ENCODE assay signal across 8 mouse cellular contexts in the genomic region with DNA sequence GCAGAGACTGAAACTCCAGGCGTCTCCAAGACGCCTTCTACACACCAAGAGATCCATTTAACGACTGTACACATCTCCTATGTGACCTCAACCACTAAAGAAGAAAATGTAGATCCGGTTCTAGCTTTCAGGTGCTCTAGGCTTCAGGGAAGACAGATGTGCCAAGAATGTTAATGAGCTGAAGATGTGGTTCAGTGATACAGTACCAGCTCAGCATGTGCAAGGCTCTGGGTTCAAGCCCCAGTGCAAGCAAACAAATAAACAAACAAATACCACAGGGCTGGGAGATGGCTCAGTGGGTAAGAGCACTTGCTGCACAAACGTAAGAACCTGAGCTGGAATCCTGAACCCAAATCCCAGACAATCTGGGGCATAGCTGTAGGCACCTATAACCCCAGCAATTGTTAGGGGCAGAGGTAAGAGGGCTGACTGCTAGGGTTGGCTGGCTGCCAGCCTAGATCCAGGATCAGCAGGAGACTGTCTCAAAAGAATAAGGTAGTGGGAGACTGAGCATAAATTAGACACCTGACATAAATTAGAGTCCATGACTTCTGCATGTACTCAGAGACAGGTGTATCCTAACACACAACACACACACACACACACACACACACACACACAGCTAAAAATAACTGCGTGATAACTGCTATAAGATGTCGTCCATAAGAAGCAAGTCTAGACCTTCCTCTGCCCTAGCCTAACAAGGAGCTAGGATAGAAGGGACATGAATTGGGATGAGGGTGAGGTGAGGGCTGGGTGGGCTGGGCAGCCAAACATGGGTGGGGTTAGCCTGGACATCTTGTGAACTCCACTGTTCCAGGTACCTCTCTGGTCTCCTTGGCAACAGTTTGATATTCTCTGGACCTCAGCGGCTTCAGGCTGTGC.
A peak's percentile ranks its signal among the peaks of the same experiment; 100 is the strongest.
DNase-seq lines count a peak whose midpoint lies in the region; ATAC-seq and TF ChIP-seq lines count a peak whose summit lies in the region.

No protein-coding gene starts in this region.

- ATAC-seq in lung, embryonic 14.5 days (ENCODE audit: insufficient read depth): no peak
- peak; percentile 3 for ATAC-seq in forebrain, embryonic 13.5 days
- ATAC-seq in limb, embryonic 13.5 days (ENCODE audit: low FRiP score, low read depth): peak; percentile 16; the same call in 1 of the 2 replicates
- ATAC-seq in stomach, embryonic 14.5 days (ENCODE audit: insufficient number of reproducible peaks, insufficient read depth, low FRiP score, low read depth): no peak
- no peak for ATAC-seq in erythroblast, adult 5-6 weeks (replicated peaks; ENCODE audit: low FRiP score, poor library complexity, severe bottlenecking)

- H3K4me3 ChIP-seq in lung, embryonic 14.5 days (ENCODE audit: low read depth, low read length): no peak overlapping the region
- H3K4me3 ChIP-seq in forebrain, embryonic 13.5 days: no peak overlapping the region
- H3K4me3 ChIP-seq in limb, embryonic 13.5 days: no peak overlapping the region
- H3K4me3 ChIP-seq in stomach, embryonic 14.5 days (ENCODE audit: low read depth, low read length): no peak overlapping the region

- no peak for TF ChIP-seq CTCF in lung, embryonic 14.5 days (IDR thresholded peaks at IDR 0.05; ENCODE audit: low read depth)

- peaks cover 3% of the 10 kb centered on the region; the same call in 1 of the 2 replicates for H3K36me3 ChIP-seq in lung, embryonic 14.5 days (ENCODE audit: insufficient read depth)
- no peaks in the 10 kb centered on the region for H3K36me3 ChIP-seq in forebrain, embryonic 13.5 days (ENCODE audit: poor library complexity, severe bottlenecking)
- no peaks in the 10 kb centered on the region for H3K36me3 ChIP-seq in limb, embryonic 13.5 days
- no peaks in the 10 kb centered on the region for H3K36me3 ChIP-seq in stomach, embryonic 14.5 days (ENCODE audit: control insufficient read depth, insufficient read depth, low read length)

- no peaks in the 10 kb centered on the region for H3K27me3 ChIP-seq in lung, embryonic 14.5 days (ENCODE audit: insufficient read depth, low read length)
- H3K27me3 ChIP-seq in forebrain, embryonic 13.5 days: no peaks in the 10 kb centered on the region
- H3K27me3 ChIP-seq in limb, embryonic 13.5 days: no peaks in the 10 kb centered on the region
- no peaks in the 10 kb centered on the region for H3K27me3 ChIP-seq in stomach, embryonic 14.5 days (ENCODE audit: control insufficient read depth, insufficient read depth, low read length)

- no peak overlapping the region for H3K9ac ChIP-seq in lung, embryonic 14.5 days
- H3K9ac ChIP-seq in forebrain, embryonic 13.5 days: peak overlapping the region; percentile 43; the same call in 1 of the 2 replicates
- H3K9ac ChIP-seq in limb, embryonic 13.5 days: no peak overlapping the region
- no peak overlapping the region for H3K9ac ChIP-seq in stomach, embryonic 14.5 days (replicated peaks; ENCODE audit: low read depth, low read length)

- peak overlapping the region; percentile 51 for H3K4me2 ChIP-seq in lung, embryonic 14.5 days
- H3K4me2 ChIP-seq in forebrain, embryonic 13.5 days: peak overlapping the region; percentile 42
- H3K4me2 ChIP-seq in limb, embryonic 13.5 days (replicated peaks): peak overlapping the region; percentile 44
- H3K4me2 ChIP-seq in stomach, embryonic 14.5 days (replicated peaks; ENCODE audit: low read depth, low read length): peak overlapping the region; percentile 29; the same call in 1 of the 2 replicates

- peak; percentile 35 for DNase-seq in lung, embryonic 14.5 days
- no peak for DNase-seq in lung, postnatal 10 days
- no peak for DNase-seq in testis, postnatal 10 days (ENCODE audit: low spot score)
- no peak for DNase-seq in gastrocnemius, postnatal 4 days (ENCODE audit: low spot score in 2 of 2)

- H3K27ac ChIP-seq in lung, embryonic 14.5 days (ENCODE audit: low read depth): peak overlapping the region; percentile 60
- peak overlapping the region; percentile 92 for H3K27ac ChIP-seq in forebrain, embryonic 13.5 days
- H3K27ac ChIP-seq in limb, embryonic 13.5 days: peak overlapping the region; percentile 48; the same call in 1 of the 2 replicates
- peak overlapping the region; percentile 70; the same call in 1 of the 2 replicates for H3K27ac ChIP-seq in stomach, embryonic 14.5 days (ENCODE audit: low read length)

- peaks cover 20% of the 10 kb centered on the region for H3K4me1 ChIP-seq in lung, embryonic 14.5 days (ENCODE audit: insufficient read depth)
- H3K4me1 ChIP-seq in forebrain, embryonic 13.5 days: peaks cover 48% of the 10 kb centered on the region
- H3K4me1 ChIP-seq in limb, embryonic 13.5 days: peaks cover 21% of the 10 kb centered on the region
- H3K4me1 ChIP-seq in stomach, embryonic 14.5 days (ENCODE audit: control insufficient read depth, insufficient read depth, low read length): peaks cover 25% of the 10 kb centered on the region; the same call in 1 of the 2 replicates

- 56% methylated on average over 8 of the region's 8 CpGs for WGBS in lung, embryonic 14.5 days
- 69% methylated on average over 8 of the region's 8 CpGs for WGBS in forebrain, embryonic 13.5 days
- 64% methylated on average over 8 of the region's 8 CpGs for WGBS in limb, embryonic 13.5 days
- WGBS in stomach, embryonic 14.5 days: 65% methylated on average over 8 of the region's 8 CpGs

- no peaks in the 10 kb centered on the region for H3K9me3 ChIP-seq in lung, embryonic 14.5 days (ENCODE audit: low read depth, low read length)
- no peaks in the 10 kb centered on the region for H3K9me3 ChIP-seq in forebrain, embryonic 13.5 days (replicated peaks)
- H3K9me3 ChIP-seq in limb, embryonic 13.5 days: no peaks in the 10 kb centered on the region
- no peaks in the 10 kb centered on the region for H3K9me3 ChIP-seq in stomach, embryonic 14.5 days (ENCODE audit: control insufficient read depth, low read depth, low read length)

Comparison
In these comparisons a context has a peak if more than half of its experiments do, and no peak if none do; other contexts are left out.
1. ATAC-seq: peak in forebrain, embryonic 13.5 days (single experiment) and limb, embryonic 13.5 days (single experiment); none in lung, embryonic 14.5 days (single experiment), stomach, embryonic 14.5 days (single experiment) and erythroblast, adult 5-6 weeks (single experiment).
2. Peak in every context shown above with its lines, with median percentiles within 50 percentile points of each other: H3K27ac ChIP-seq and H3K4me2 ChIP-seq.